Mouse (Mus musculus) MEL (cell line): ENCODE measurements around the gene Ccdc142. TPM values are rescaled to one million over a fixed set of nuclear protein-coding genes. Genes with fewer than 3 reads are reported as not detected.

Source experiments
- DNase-seq: peaks from one replicate; pipeline ENCODE4 v3.0.0; 2011; ENCODE audit warnings: low read depth, low spot score
- H3K27ac ChIP-seq: 2 replicates; pipeline ENCODE4 v1.5.1; 2012; ENCODE audit warnings: low read depth, mild to moderate bottlenecking, control low read depth, low read length, moderate library complexity; ENCODE audit not compliant: control insufficient read depth
- H3K27me3 ChIP-seq, 2 experiments: fragments of 150-350 bp in 1 of 2; sonication (generic) in 1 of 2; 2 replicates each; pipeline ENCODE4 v1.6.1; 2012; ENCODE audit warnings: low read length in 2 of 2, mild to moderate bottlenecking in 2 of 2, improper control_type of control experiment in 1 of 2, moderate library complexity in 1 of 2; ENCODE audit not compliant: insufficient read depth in 2 of 2, control insufficient read depth in 1 of 2
- H3K36me3 ChIP-seq, 2 experiments: 2 replicates each; pipeline ENCODE4 v1.6.1; 2012 to 2014; ENCODE audit warnings: low read length in 2 of 2, improper control_type of control experiment in 1 of 2, inconsistent platforms in 1 of 2, mild to moderate bottlenecking in 1 of 2; ENCODE audit not compliant: insufficient read depth in 2 of 2, control insufficient read depth in 1 of 2
- H3K4me1 ChIP-seq, 2 experiments: fragments of 150-350 bp in 1 of 2; sonication (generic) in 1 of 2; 2 replicates each; pipeline ENCODE4 v1.6.1; 2012; ENCODE audit warnings: low read length in 2 of 2, improper control_type of control experiment in 1 of 2, mild to moderate bottlenecking in 1 of 2; ENCODE audit not compliant: insufficient read depth in 2 of 2, control insufficient read depth in 1 of 2
- H3K4me3 ChIP-seq, 2 experiments: fragments of 150-350 bp in 1 of 2; sonication (generic) in 1 of 2; 2 replicates each; pipeline ENCODE4 v1.5.1; 2012; ENCODE audit warnings: low read depth in 2 of 2, low read length in 2 of 2, mild to moderate bottlenecking in 2 of 2, moderate library complexity in 2 of 2, control low read depth in 1 of 2, improper control_type of control experiment in 1 of 2; ENCODE audit not compliant: control insufficient read depth in 1 of 2, insufficient read depth in 1 of 2
- H3K79me2 ChIP-seq: 2 replicates; pipeline ENCODE4 v1.6.1; 2012; ENCODE audit warnings: mild to moderate bottlenecking, low read length, moderate library complexity; ENCODE audit not compliant: control insufficient read depth, poor library complexity, insufficient read depth
- H3K9ac ChIP-seq: 2 replicates; pipeline ENCODE4 v1.6.1; 2012; ENCODE audit warnings: low read depth, mild to moderate bottlenecking, control low read depth, low read length, moderate library complexity; ENCODE audit not compliant: control insufficient read depth, poor library complexity, severe bottlenecking
- H3K9me3 ChIP-seq: fragments of 150-350 bp; sonication (generic); replicated peaks from 2 replicates; pipeline ENCODE4 v1.6.1; 2012; ENCODE audit warnings: mild to moderate bottlenecking, low read length, improper control_type of control experiment, moderate library complexity; ENCODE audit not compliant: insufficient read depth
- BHLHE40 ChIP-seq: IDR thresholded peaks from 2 replicates; pipeline ENCODE4 v1.6.1; 2012; ENCODE audit warnings: low read depth, mild to moderate bottlenecking, inconsistent platforms, low read length, improper control_type of control experiment, borderline replicate concordance
- CHD1 ChIP-seq: IDR thresholded peaks from 2 replicates; pipeline ENCODE4 v1.6.1; 2012; ENCODE audit warnings: low read depth, mild to moderate bottlenecking, inconsistent platforms, low read length, improper control_type of control experiment
- CTCF ChIP-seq, 3 experiments: IDR thresholded peaks in 2 of 3; conservative IDR thresholded peaks in 1 of 3; 2 replicates each; pipeline ENCODE4 v1.5.1; 2011 to 2012; ENCODE audit warnings: low read length in 3 of 3, low read depth in 2 of 3, mild to moderate bottlenecking in 2 of 3, improper control_type of control experiment in 1 of 3, inconsistent platforms in 1 of 3, mixed read lengths in 1 of 3, moderate library complexity in 1 of 3; ENCODE audit not compliant: control insufficient read depth in 1 of 3, insufficient read depth in 1 of 3, poor library complexity in 1 of 3, severe bottlenecking in 1 of 3
- ELF1 ChIP-seq: IDR thresholded peaks from 2 replicates; pipeline ENCODE4 v1.6.1; 2014; ENCODE audit warnings: low read depth, mild to moderate bottlenecking, inconsistent platforms, low read length, improper control_type of control experiment, moderate library complexity
- GABPA ChIP-seq: IDR thresholded peaks from 2 replicates; pipeline ENCODE4 v1.6.1; 2012; ENCODE audit warnings: low read depth, mild to moderate bottlenecking, inconsistent platforms, low read length, improper control_type of control experiment, moderate library complexity
- GATA1 ChIP-seq: IDR thresholded peaks from 2 replicates; pipeline ENCODE4 v1.6.1; 2011; ENCODE audit warnings: low read depth, low read length, improper control_type of control experiment
- JUND ChIP-seq: IDR thresholded peaks from 2 replicates; pipeline ENCODE4 v1.6.1; 2011; ENCODE audit warnings: low read depth, mild to moderate bottlenecking, improper control_type of control experiment, low read length
- MAX ChIP-seq: IDR thresholded peaks from 2 replicates; pipeline ENCODE4 v1.6.1; 2011; ENCODE audit warnings: low read length, improper control_type of control experiment
- MAZ ChIP-seq: IDR thresholded peaks from 2 replicates; pipeline ENCODE4 v1.6.1; 2012; ENCODE audit warnings: low read depth, mild to moderate bottlenecking, inconsistent platforms, low read length, improper control_type of control experiment
- MYB ChIP-seq: IDR thresholded peaks from 2 replicates; pipeline ENCODE4 v1.6.1; 2011; ENCODE audit warnings: mild to moderate bottlenecking, low read depth, low read length, improper control_type of control experiment
- NRF1 ChIP-seq: IDR thresholded peaks from 2 replicates; pipeline ENCODE4 v1.6.1; 2014; ENCODE audit warnings: low read depth, mild to moderate bottlenecking, inconsistent platforms, low read length, improper control_type of control experiment, moderate library complexity; ENCODE audit not compliant: poor library complexity, insufficient read depth, severe bottlenecking
- POLR2A ChIP-seq, 2 experiments: IDR thresholded peaks; 2 replicates each; pipeline ENCODE4 v1.6.1; 2011 to 2012; ENCODE audit warnings: low read length in 2 of 2, mild to moderate bottlenecking in 2 of 2, control low read depth in 1 of 2, improper control_type of control experiment in 1 of 2, low read depth in 1 of 2, moderate library complexity in 1 of 2; ENCODE audit not compliant: control insufficient read depth in 1 of 2, insufficient read depth in 1 of 2, poor library complexity in 1 of 2
- POLR2AphosphoS5 ChIP-seq: IDR thresholded peaks from 2 replicates; pipeline ENCODE4 v1.6.1; 2012; ENCODE audit warnings: low read depth, borderline replicate concordance, mild to moderate bottlenecking, inconsistent platforms, low read length, moderate library complexity, mixed read lengths
- RAD21 ChIP-seq: IDR thresholded peaks from 2 replicates; pipeline ENCODE4 v1.6.1; 2011; ENCODE audit warnings: mild to moderate bottlenecking, low read depth, low read length, improper control_type of control experiment
- RCOR1 ChIP-seq: IDR thresholded peaks from 2 replicates; pipeline ENCODE4 v1.6.1; 2012; ENCODE audit warnings: low read depth, mild to moderate bottlenecking, inconsistent platforms, low read length, improper control_type of control experiment
- SIN3A ChIP-seq: IDR thresholded peaks from 2 replicates; pipeline ENCODE4 v1.6.1; 2012; ENCODE audit warnings: low read length, improper control_type of control experiment, inconsistent platforms
- TCF12 ChIP-seq: IDR thresholded peaks from 2 replicates; pipeline ENCODE4 v1.6.1; 2014; ENCODE audit warnings: low read depth, mild to moderate bottlenecking, inconsistent platforms, low read length, improper control_type of control experiment, moderate library complexity
- ZNF384 ChIP-seq: IDR thresholded peaks from 2 replicates; pipeline ENCODE4 v1.6.1; 2012; ENCODE audit warnings: low read depth, mild to moderate bottlenecking, inconsistent platforms, low read length, improper control_type of control experiment
- polyA plus RNA-seq, 2 experiments: library from polyadenylated mRNA; stranded (reverse) in 1 of 2; unstranded in 1 of 2; fragments of >175 nt in 1 of 2; fragments of >200 nt in 1 of 2; gene quantifications; 2 replicates each; pipeline versions ENCODE4 v1.2.1 to v1.2.4; 2012; ENCODE audit warnings: low replicate concordance in 2 of 2, low read depth in 1 of 2; ENCODE audit not compliant: insufficient read length in 2 of 2, insufficient read depth in 1 of 2, missing spikeins in 1 of 2
- total RNA-seq: library from RNA; depleted of rRNA; stranded (reverse); fragments of 300-350 nt; gene quantifications from 2 replicates; pipeline ENCODE4 v1.2.3, GENCODE M21; 2012

Ccdc142 gene
- total and polyA plus RNA-seq, 3 experiments, result 2.2 to 5.1 TPM; not detected in 1

GRCm38 (mm10) chr6:83142211-83142731, 40.9 kb downstream of the Ccdc142 start:
- no peak for TF ChIP-seq RAD21
- TF ChIP-seq CTCF (IDR thresholded peaks at IDR 0.05 in 2 of 3, conservative IDR thresholded peaks at IDR 0.05 in 1 of 3; ENCODE audit: control insufficient read depth in 1 of 3, insufficient read depth in 1 of 3, low read depth in 2 of 3, low read length in 3 of 3, poor library complexity in 1 of 3, severe bottlenecking in 1 of 3), result no peak
- TF ChIP-seq CHD1, result no peak
- no peak for TF ChIP-seq GATA1
- TF ChIP-seq BHLHE40, result no peak
- no peak for TF ChIP-seq RCOR1
- Histone ChIP-seq H3K9me3 (no peaks in the 10 kb centered on the region), H3K4me3 (no peak overlapping the region), H3K9ac (no peak overlapping the region), H3K4me1 (peaks cover 0 to 4% of the 10 kb centered on the region in 2 experiments; a peak in 2 of 4 replicates), H3K27me3 (no peaks in the 10 kb centered on the region), H3K36me3 (no peaks in the 10 kb centered on the region), H3K27ac (no peak overlapping the region), H3K79me2 (peaks cover under 1% of the 10 kb centered on the region; the same call in 1 of the 2 replicates)
- DNase-seq, result no peak

- no peak for DNase-seq
- no peaks in the 10 kb centered on the region for H3K9me3 ChIP-seq
- no peak overlapping the region for H3K9ac ChIP-seq
- no peak overlapping the region for H3K27ac ChIP-seq
- TF ChIP-seq POLR2AphosphoS5, result no peak
- no peak for TF ChIP-seq MAZ
- TF ChIP-seq MYB, result no peak
- no peaks in the 10 kb centered on the region for H3K79me2 ChIP-seq
- H3K36me3 ChIP-seq, result no peaks in the 10 kb centered on the region
- H3K27me3 ChIP-seq, result no peaks in the 10 kb centered on the region
- H3K4me1 ChIP-seq, result peaks cover 0 to 4% of the 10 kb centered on the region in 2 experiments; a peak in 2 of 4 replicates
- no peak overlapping the region for H3K4me3 ChIP-seq
Measured at GRCm38 (mm10) chr6:83142886-83143285, 41.5 kb downstream of the Ccdc142 start.

- no peaks in the 10 kb centered on the region for H3K9me3 ChIP-seq
- H3K9ac ChIP-seq, result no peak overlapping the region
- H3K27ac ChIP-seq, result no peak overlapping the region
- no peak overlapping the region for H3K4me3 ChIP-seq
- H3K79me2 ChIP-seq, result no peaks in the 10 kb centered on the region
- no peak for TF ChIP-seq CHD1
- TF ChIP-seq MAX, result no peak
- TF ChIP-seq GABPA, result no peak
- TF ChIP-seq POLR2A (IDR thresholded peaks at IDR 0.05; ENCODE audit: control insufficient read depth in 1 of 2, insufficient read depth in 1 of 2, low read depth in 1 of 2, low read length in 2 of 2, poor library complexity in 1 of 2), result no peak
- no peak for TF ChIP-seq ELF1
- TF ChIP-seq JUND, result no peak
- no peak for TF ChIP-seq SIN3A
- no peak for TF ChIP-seq MAZ
- TF ChIP-seq NRF1, result no peak
- TF ChIP-seq ZNF384, result no peak
- no peak for TF ChIP-seq TCF12
- TF ChIP-seq RAD21, result no peak
- TF ChIP-seq, all 39 proteins: peak for 0
- H3K36me3 ChIP-seq, result no peaks in the 10 kb centered on the region
- H3K4me1 ChIP-seq, result no peaks in the 10 kb centered on the region
- H3K27me3 ChIP-seq, result no peaks in the 10 kb centered on the region
- no peak for DNase-seq
Measured at GRCm38 (mm10) chr6:83145209-83145608, 43.8 kb downstream of the Ccdc142 start.
